Mouse (Mus musculus) limb, embryonic 11.5 days (tissue): ENCODE measurements at regions not wholly inside any gene's neighbourhood (a gene's known extent, or its start where the extent isn't known, plus 50 kb on each side); places are given as distances from the start of the nearest gene placed in this dataset. TPM values are rescaled to one million over a fixed set of nuclear protein-coding genes. Genes with fewer than 3 reads are reported as not detected.
A peak's percentile ranks its signal among the peaks of the same experiment; 100 is the strongest.

Source experiments
- ATAC-seq: fragments of 200-750 bp; cut with Nextera tagmentation; 2 replicates; pipeline ENCODE4 v1.8.0; 2017; ENCODE audit warnings: low read depth; ENCODE audit not compliant: insufficient number of reproducible peaks, low FRiP score, low TSS enrichment
- DNase-seq: peaks from one replicate; pipeline ENCODE4 v3.0.0-alpha.2; 2015; ENCODE audit warnings: low spot score
- H3K27ac ChIP-seq: fragments of 300-500 bp; sonication (generic); replicated peaks from 2 replicates; pipeline ENCODE4 v1.5.1; 2014; ENCODE audit warnings: low read depth, mild to moderate bottlenecking, low read length
- H3K27me3 ChIP-seq: fragments of 300-500 bp; sonication (generic); 2 replicates; pipeline ENCODE4 v1.6.1; 2014; ENCODE audit warnings: mild to moderate bottlenecking, low read length, mixed read lengths; ENCODE audit not compliant: control insufficient read depth, insufficient read depth
- H3K36me3 ChIP-seq: fragments of 300-500 bp; sonication (generic); 2 replicates; pipeline ENCODE4 v1.6.1; 2014; ENCODE audit warnings: mild to moderate bottlenecking, low read length, moderate library complexity, mixed read lengths; ENCODE audit not compliant: control insufficient read depth, insufficient read depth
- H3K4me1 ChIP-seq: fragments of 300-500 bp; sonication (generic); 2 replicates; pipeline ENCODE4 v1.6.1; 2014; ENCODE audit warnings: low read length, mixed read lengths; ENCODE audit not compliant: control insufficient read depth, insufficient read depth
- H3K4me2 ChIP-seq: fragments of 300-500 bp; sonication (generic); 2 replicates; pipeline ENCODE4 v1.6.1; 2014; ENCODE audit warnings: low read depth, mild to moderate bottlenecking, moderate library complexity; ENCODE audit not compliant: severe bottlenecking
- H3K4me3 ChIP-seq: fragments of 300-500 bp; sonication (generic); 2 replicates; pipeline ENCODE4 v1.5.1; 2014; ENCODE audit warnings: low read depth, low read length
- H3K9ac ChIP-seq: fragments of 300-500 bp; sonication (generic); 2 replicates; pipeline ENCODE4 v1.6.1; 2014; ENCODE audit warnings: mild to moderate bottlenecking, low read length
- H3K9me3 ChIP-seq: fragments of 300-500 bp; sonication (generic); 2 replicates; pipeline ENCODE4 v1.6.1; 2016; ENCODE audit warnings: low read length; ENCODE audit not compliant: control insufficient read depth
- WGBS: fragments of 180-500 bp; shearing (Covaris S2); extraction: QIAGEN DNeasy Blood & Tissue Kit; methylation state at CpG from one replicate; pipeline ENCODE4 v1.1.7; 2014; 5-methylcytosine and 5-hydroxymethylcytosine counted together
- microRNA-seq: library from miRNA; unstranded; fragments of <30 nt; microRNA quantifications from one replicate; pipeline ENCODE4, GENCODE M21; 2016

- DNase-seq: no peak
- 76% methylated on average over 2 of the region's 2 CpGs for WGBS
Measured at GRCm38 (mm10) chr1:195312426-195312825, 135.9 kb upstream of the Cr2 start.

DNA sequence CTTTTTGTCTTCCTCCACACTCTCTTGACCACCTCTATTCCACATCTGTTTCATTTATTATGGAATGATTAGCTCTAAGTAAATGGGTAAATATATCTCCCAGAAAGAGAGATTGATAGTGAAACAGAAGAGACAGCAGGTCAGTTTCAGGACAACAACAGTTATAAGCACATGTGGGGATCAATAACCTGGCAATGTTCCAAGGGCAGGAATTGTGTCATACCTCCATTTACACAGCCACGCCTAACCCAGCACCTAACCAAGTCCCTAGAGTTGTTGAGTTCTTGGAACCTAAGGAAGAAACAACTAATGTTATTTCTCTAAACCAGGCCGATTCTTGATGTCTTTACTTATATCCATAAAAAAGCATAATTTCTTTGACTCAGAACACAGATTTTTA lies 108.6 kb upstream of the Cr2 start:
- DNase-seq: no peak
- WGBS: 91% methylated on average over 2 of the region's 2 CpGs
- no peaks in the 10 kb centered on the region for H3K36me3 ChIP-seq
- no peak for ATAC-seq
- no peak overlapping the region for H3K4me3 ChIP-seq
- H3K4me1 ChIP-seq: no peaks in the 10 kb centered on the region
- H3K9me3 ChIP-seq: no peaks in the 10 kb centered on the region
- no peak overlapping the region for H3K9ac ChIP-seq
- no peak overlapping the region for H3K27ac ChIP-seq
- no peak overlapping the region for H3K4me2 ChIP-seq
- H3K27me3 ChIP-seq: no peaks in the 10 kb centered on the region

More at GRCm38 (mm10) chr1:195312426-195312825, 135.9 kb upstream of the Cr2 start:
- H3K36me3 ChIP-seq: no peaks in the 10 kb centered on the region
- H3K9ac ChIP-seq: no peak overlapping the region
- no peak for ATAC-seq
- no peaks in the 10 kb centered on the region for H3K9me3 ChIP-seq
- no peak overlapping the region for H3K4me2 ChIP-seq
- no peaks in the 10 kb centered on the region for H3K27me3 ChIP-seq
- no peaks in the 10 kb centered on the region for H3K4me1 ChIP-seq
- H3K27ac ChIP-seq: no peak overlapping the region
- no peak overlapping the region for H3K4me3 ChIP-seq

GRCm38 (mm10) chr1:195241496-195241895 lies 65.0 kb upstream of the Cr2 start:
- H3K4me3 ChIP-seq: no peak overlapping the region
- no peak overlapping the region for H3K9ac ChIP-seq
- 4% methylated on average over 30 of the region's 30 CpGs for WGBS
- H3K27ac ChIP-seq: no peak overlapping the region
- no peaks in the 10 kb centered on the region for H3K36me3 ChIP-seq
- no peak overlapping the region for H3K4me2 ChIP-seq
- H3K27me3 ChIP-seq: no peaks in the 10 kb centered on the region
- no peaks in the 10 kb centered on the region for H3K4me1 ChIP-seq
- ATAC-seq (no peak), DNase-seq (peak; percentile 100)
- H3K9me3 ChIP-seq: no peaks in the 10 kb centered on the region

DNA sequence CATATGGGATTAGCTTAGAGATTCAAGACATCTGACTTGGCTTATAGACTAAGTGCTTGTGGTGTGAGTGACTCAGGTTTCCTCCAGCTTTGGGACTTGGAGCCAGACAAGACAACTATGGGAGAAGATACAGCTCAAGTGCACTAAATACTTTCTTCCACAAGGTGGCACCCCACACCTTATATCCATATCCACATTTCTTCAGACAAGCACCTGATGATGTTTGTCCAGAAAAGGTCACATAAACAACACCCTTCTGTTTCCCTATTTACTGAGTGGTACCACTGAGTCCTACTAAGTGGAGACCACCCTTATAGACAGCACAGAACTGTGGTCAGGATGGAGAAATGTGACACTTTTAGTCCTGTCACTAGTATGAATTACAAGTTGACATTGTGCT lies 56.1 kb upstream of the Cr2 start:
- Histone ChIP-seq H3K4me2 (no peak overlapping the region), H3K9ac (no peak overlapping the region), H3K27me3 (no peaks in the 10 kb centered on the region), H3K36me3 (no peaks in the 10 kb centered on the region), H3K9me3 (no peaks in the 10 kb centered on the region), H3K4me1 (no peaks in the 10 kb centered on the region), H3K27ac (no peak overlapping the region), H3K4me3 (no peak overlapping the region)
- DNase-seq (peak; percentile 55), ATAC-seq (peak; percentile 71; the same call in 1 of the 2 replicates)

GRCm38 (mm10) chr1:195227007-195227406 lies 50.5 kb upstream of the Cr2 start:
- Histone ChIP-seq H3K27me3 (no peaks in the 10 kb centered on the region), H3K9me3 (no peaks in the 10 kb centered on the region), H3K4me1 (no peaks in the 10 kb centered on the region), H3K27ac (no peak overlapping the region), H3K9ac (no peak overlapping the region), H3K4me2 (no peak overlapping the region), H3K36me3 (no peaks in the 10 kb centered on the region), H3K4me3 (no peak overlapping the region)
- ATAC-seq: no peak
- no peak for DNase-seq
- WGBS: 82% methylated on average over 2 of the region's 2 CpGs

Small RNA genes lying in the stretch of these regions (microRNA-seq; reads per million reads assigned to microRNA genes)
- gene Gm24802: not detected
